ENCODE assay signal across 13 mouse cellular contexts in the genomic region with DNA sequence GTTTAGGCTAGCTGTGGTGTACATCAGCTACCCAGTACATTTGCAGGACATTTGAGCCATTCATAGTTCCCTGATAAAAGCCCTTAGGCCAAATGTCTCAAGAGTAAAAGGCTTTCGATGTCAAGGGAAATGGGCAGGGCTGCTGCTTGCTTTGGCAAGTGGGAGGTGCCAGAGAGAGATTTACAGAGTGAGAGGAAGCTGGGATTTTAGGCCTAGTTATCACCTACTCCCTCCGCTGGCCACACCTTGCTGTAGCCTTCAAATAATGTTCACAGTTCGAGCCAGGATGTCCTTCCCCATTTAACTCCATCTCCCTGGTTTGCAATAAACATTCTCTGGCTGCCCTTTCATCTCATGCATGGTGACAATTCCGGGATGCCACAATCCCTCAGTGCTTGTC.
DNase-seq lines count a peak whose midpoint lies in the region; ATAC-seq and TF ChIP-seq lines count a peak whose summit lies in the region.
"Had no signal": no experiment of that assay in that cellular context is flagged by ENCODE, and none has a peak within 500 bp of the region (broad histone marks: within the 10 kb centered on the region; RNA-seq: fewer than 3 reads in every experiment).

No protein-coding gene starts in this region.

- WGBS in heart, embryonic 12.5 days = 22% methylated on average over 4 of the region's 4 CpGs
- WGBS in heart, embryonic 11.5 days (ENCODE audit: insufficient replicate concordance) = 20% methylated on average over 4 of the region's 4 CpGs
- WGBS in kidney, postnatal 0 days = 33% methylated on average over 4 of the region's 4 CpGs
- 25% methylated on average over 4 of the region's 4 CpGs for WGBS in kidney, embryonic 15.5 days
- WGBS in neural tube, embryonic 11.5 days = 33% methylated on average over 4 of the region's 4 CpGs
- 52% methylated on average over 4 of the region's 4 CpGs for WGBS in neural tube, embryonic 15.5 days
- WGBS in stomach, postnatal 0 days = 36% methylated on average over 4 of the region's 4 CpGs

- DNase-seq in kidney, postnatal 0 days (ENCODE audit: low spot score) = peak; percentile 71
- peak; percentile 16 for DNase-seq in neural tube, embryonic 11.5 days (ENCODE audit: low spot score)
- no peak for DNase-seq in stomach, postnatal 0 days (ENCODE audit: low spot score)
- no peak for DNase-seq in layer of hippocampus, postnatal 10 days (ENCODE audit: low spot score in 2 of 2)
- DNase-seq: B cell, adult 2 months; gastrocnemius, postnatal 10 days; lung, postnatal 36 days had no signal

- 0 out of 2 replicates have a peak, but pooled peaks have one; percentile 42 for ATAC-seq in heart, embryonic 12.5 days (ENCODE audit: insufficient number of reproducible peaks, low FRiP score)
- ATAC-seq in heart, embryonic 11.5 days (replicated peaks; ENCODE audit: insufficient number of reproducible peaks, low FRiP score, low TSS enrichment) = no peak
- ATAC-seq in kidney, postnatal 0 days (replicated peaks; ENCODE audit: low FRiP score, low read depth) = peak; percentile 61; the same call in 1 of the 2 replicates
- ATAC-seq in kidney, embryonic 15.5 days (replicated peaks; ENCODE audit: low FRiP score) = no peak; the same call in 1 of the 2 replicates
- ATAC-seq in neural tube, embryonic 11.5 days (ENCODE audit: insufficient read depth, low FRiP score, low TSS enrichment) = no peak
- no peak for ATAC-seq in neural tube, embryonic 15.5 days (ENCODE audit: low FRiP score)
- ATAC-seq in stomach, postnatal 0 days (ENCODE audit: low FRiP score, low TSS enrichment) = no peak
- ATAC-seq: inflammation-experienced regulatory T-cells, adult 6 months; liver, embryonic 12.5 days had no signal

- H3K9ac ChIP-seq in heart, embryonic 12.5 days = no peak overlapping the region
- H3K9ac ChIP-seq in heart, embryonic 11.5 days (ENCODE audit: low read depth, low read length) = no peak overlapping the region
- H3K9ac ChIP-seq in kidney, postnatal 0 days (ENCODE audit: low read depth, low read length) = no peak overlapping the region
- no peak overlapping the region for H3K9ac ChIP-seq in kidney, embryonic 15.5 days
- H3K9ac ChIP-seq in neural tube, embryonic 11.5 days (ENCODE audit: low read length) = no peak overlapping the region
- no peak overlapping the region for H3K9ac ChIP-seq in neural tube, embryonic 15.5 days (replicated peaks)
- H3K9ac ChIP-seq in stomach, postnatal 0 days (ENCODE audit: low read length) = no peak overlapping the region
- H3K9ac ChIP-seq: liver, embryonic 12.5 days had no signal

- H3K4me1 ChIP-seq in heart, embryonic 12.5 days (replicated peaks) = no peaks in the 10 kb centered on the region
- H3K4me1 ChIP-seq in heart, embryonic 11.5 days (ENCODE audit: control insufficient read depth, insufficient read depth, low read length) = no peaks in the 10 kb centered on the region
- H3K4me1 ChIP-seq in kidney, postnatal 0 days (replicated peaks; ENCODE audit: insufficient read depth, low read length) = no peaks in the 10 kb centered on the region
- peaks cover 21% of the 10 kb centered on the region for H3K4me1 ChIP-seq in kidney, embryonic 15.5 days
- no peaks in the 10 kb centered on the region for H3K4me1 ChIP-seq in neural tube, embryonic 11.5 days (ENCODE audit: control insufficient read depth, insufficient read depth, low read length)
- H3K4me1 ChIP-seq in neural tube, embryonic 15.5 days = peaks cover 5% of the 10 kb centered on the region; the same call in 1 of the 2 replicates
- H3K4me1 ChIP-seq in stomach, postnatal 0 days (replicated peaks; ENCODE audit: control insufficient read depth, insufficient read depth) = no peaks in the 10 kb centered on the region
- H3K4me1 ChIP-seq: liver, embryonic 12.5 days had no signal

- peak; percentile 59 for TF ChIP-seq CTCF in kidney, postnatal 0 days (IDR thresholded peaks at IDR 0.05; ENCODE audit: low read depth)
- TF ChIP-seq CTCF in stomach, postnatal 0 days (IDR thresholded peaks at IDR 0.05; ENCODE audit: low read depth) = peak; percentile 50

- no peak overlapping the region for H3K27ac ChIP-seq in heart, embryonic 12.5 days (ENCODE audit: poor library complexity, severe bottlenecking)
- H3K27ac ChIP-seq in heart, embryonic 11.5 days (ENCODE audit: low read depth, low read length) = no peak overlapping the region
- H3K27ac ChIP-seq in kidney, postnatal 0 days = no peak overlapping the region
- H3K27ac ChIP-seq in kidney, embryonic 15.5 days = no peak overlapping the region
- H3K27ac ChIP-seq in neural tube, embryonic 11.5 days (ENCODE audit: low read depth, low read length) = no peak overlapping the region
- H3K27ac ChIP-seq in neural tube, embryonic 15.5 days (replicated peaks) = no peak overlapping the region
- H3K27ac ChIP-seq in stomach, postnatal 0 days (replicated peaks) = no peak overlapping the region
- H3K27ac ChIP-seq: liver, embryonic 12.5 days had no signal

- H3K36me3 ChIP-seq in heart, embryonic 12.5 days = no peaks in the 10 kb centered on the region
- H3K36me3 ChIP-seq in heart, embryonic 11.5 days (ENCODE audit: control insufficient read depth, insufficient read depth, low read length) = no peaks in the 10 kb centered on the region
- no peaks in the 10 kb centered on the region for H3K36me3 ChIP-seq in kidney, postnatal 0 days (ENCODE audit: insufficient read depth, low read length)
- no peaks in the 10 kb centered on the region for H3K36me3 ChIP-seq in kidney, embryonic 15.5 days
- no peaks in the 10 kb centered on the region for H3K36me3 ChIP-seq in neural tube, embryonic 11.5 days (ENCODE audit: control insufficient read depth, insufficient read depth, low read length)
- H3K36me3 ChIP-seq in neural tube, embryonic 15.5 days = no peaks in the 10 kb centered on the region
- no peaks in the 10 kb centered on the region for H3K36me3 ChIP-seq in stomach, postnatal 0 days (ENCODE audit: control insufficient read depth, insufficient read depth, low read length)
- H3K36me3 ChIP-seq: liver, embryonic 12.5 days had no signal

- no peaks in the 10 kb centered on the region for H3K27me3 ChIP-seq in heart, embryonic 12.5 days (replicated peaks)
- no peaks in the 10 kb centered on the region for H3K27me3 ChIP-seq in heart, embryonic 11.5 days (ENCODE audit: control insufficient read depth, insufficient read depth, low read length)
- H3K27me3 ChIP-seq in kidney, postnatal 0 days (ENCODE audit: insufficient read depth, low read length) = no peaks in the 10 kb centered on the region
- H3K27me3 ChIP-seq in kidney, embryonic 15.5 days = no peaks in the 10 kb centered on the region
- no peaks in the 10 kb centered on the region for H3K27me3 ChIP-seq in neural tube, embryonic 11.5 days (ENCODE audit: control insufficient read depth, insufficient read depth, low read length)
- no peaks in the 10 kb centered on the region for H3K27me3 ChIP-seq in neural tube, embryonic 15.5 days (replicated peaks)
- no peaks in the 10 kb centered on the region for H3K27me3 ChIP-seq in stomach, postnatal 0 days (ENCODE audit: control insufficient read depth, insufficient read depth, low read length)
- H3K27me3 ChIP-seq: liver, embryonic 12.5 days had no signal

- H3K9me3 ChIP-seq in heart, embryonic 12.5 days (replicated peaks) = no peaks in the 10 kb centered on the region
- H3K9me3 ChIP-seq in heart, embryonic 11.5 days (replicated peaks; ENCODE audit: control insufficient read depth, low read length) = no peaks in the 10 kb centered on the region
- H3K9me3 ChIP-seq in kidney, postnatal 0 days (replicated peaks; ENCODE audit: low read length) = no peaks in the 10 kb centered on the region
- no peaks in the 10 kb centered on the region for H3K9me3 ChIP-seq in kidney, embryonic 15.5 days (replicated peaks)
- H3K9me3 ChIP-seq in neural tube, embryonic 11.5 days (ENCODE audit: control insufficient read depth, low read length) = no peaks in the 10 kb centered on the region
- no peaks in the 10 kb centered on the region for H3K9me3 ChIP-seq in neural tube, embryonic 15.5 days (replicated peaks)
- H3K9me3 ChIP-seq in stomach, postnatal 0 days (ENCODE audit: control insufficient read depth, low read length) = no peaks in the 10 kb centered on the region
- H3K9me3 ChIP-seq: liver, embryonic 12.5 days had no signal

- no peak overlapping the region for H3K4me2 ChIP-seq in heart, embryonic 12.5 days
- no peak overlapping the region for H3K4me2 ChIP-seq in heart, embryonic 11.5 days
- H3K4me2 ChIP-seq in kidney, postnatal 0 days (ENCODE audit: low read length) = no peak overlapping the region
- no peak overlapping the region for H3K4me2 ChIP-seq in kidney, embryonic 15.5 days
- no peak overlapping the region for H3K4me2 ChIP-seq in neural tube, embryonic 11.5 days (ENCODE audit: low read depth)
- H3K4me2 ChIP-seq in neural tube, embryonic 15.5 days = no peak overlapping the region
- no peak overlapping the region for H3K4me2 ChIP-seq in stomach, postnatal 0 days (replicated peaks; ENCODE audit: low read depth)
- H3K4me2 ChIP-seq: liver, embryonic 12.5 days had no signal

- TF ChIP-seq EP300 in stomach, postnatal 0 days (optimal IDR thresholded peaks at IDR 0.05) = no peak

- H3K4me3 ChIP-seq in heart, embryonic 12.5 days = no peak overlapping the region
- H3K4me3 ChIP-seq in heart, embryonic 11.5 days (ENCODE audit: low read depth, low read length) = no peak overlapping the region
- H3K4me3 ChIP-seq in kidney, postnatal 0 days (replicated peaks; ENCODE audit: low read depth, low read length) = no peak overlapping the region
- no peak overlapping the region for H3K4me3 ChIP-seq in kidney, embryonic 15.5 days (replicated peaks)
- no peak overlapping the region for H3K4me3 ChIP-seq in neural tube, embryonic 11.5 days (ENCODE audit: low read depth, low read length)
- H3K4me3 ChIP-seq in neural tube, embryonic 15.5 days (replicated peaks) = no peak overlapping the region
- no peak overlapping the region for H3K4me3 ChIP-seq in stomach, postnatal 0 days (ENCODE audit: low read depth, low read length)
- H3K4me3 ChIP-seq: liver, embryonic 12.5 days had no signal

Comparison
In these comparisons a context has a peak if more than half of its experiments do, and no peak if none do; other contexts are left out.
1. ATAC-seq: peak in heart, embryonic 12.5 days (single experiment) and kidney, postnatal 0 days (single experiment); none in heart, embryonic 11.5 days (single experiment), kidney, embryonic 15.5 days (single experiment), neural tube, embryonic 11.5 days (single experiment), neural tube, embryonic 15.5 days (single experiment) and stomach, postnatal 0 days (single experiment).
2. DNase-seq: peak in kidney, postnatal 0 days (single experiment) and neural tube, embryonic 11.5 days (single experiment); none in stomach, postnatal 0 days (single experiment) and layer of hippocampus, postnatal 10 days (0 of 2).